Mouse (Mus musculus) adrenal gland, postnatal 36 days (tissue): ENCODE measurements at regions not wholly inside any gene's neighbourhood (a gene's known extent, or its start where the extent isn't known, plus 50 kb on each side); places are given as distances from the start of the nearest gene placed in this dataset.

Experiments used
- DNase-seq, 2 experiments: peaks; one replicate each; pipeline ENCODE4 v3.0.0; 2021; ENCODE audit warnings: mixed read lengths in 1 of 2

DNA sequence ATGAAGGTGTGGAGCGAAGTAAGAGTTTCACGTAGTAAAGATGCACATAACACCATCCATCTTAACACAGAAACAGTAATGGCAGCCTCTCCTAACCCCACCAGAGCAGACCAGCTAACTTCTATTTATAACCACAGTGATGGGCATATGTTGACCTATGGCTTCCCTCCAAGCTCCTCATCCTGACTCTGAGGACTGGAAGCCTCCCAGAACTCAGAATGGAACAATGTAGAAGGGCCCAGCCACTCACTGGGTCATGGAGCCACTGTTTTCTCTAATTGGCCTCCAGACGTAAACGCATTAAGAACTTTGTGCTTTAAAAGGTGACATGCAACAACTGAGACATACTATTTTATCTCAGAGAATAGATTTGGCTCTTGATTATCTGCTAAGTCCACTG, 77.0 kb downstream of the Irs2 start:
- no peak for DNase-seq

DNA sequence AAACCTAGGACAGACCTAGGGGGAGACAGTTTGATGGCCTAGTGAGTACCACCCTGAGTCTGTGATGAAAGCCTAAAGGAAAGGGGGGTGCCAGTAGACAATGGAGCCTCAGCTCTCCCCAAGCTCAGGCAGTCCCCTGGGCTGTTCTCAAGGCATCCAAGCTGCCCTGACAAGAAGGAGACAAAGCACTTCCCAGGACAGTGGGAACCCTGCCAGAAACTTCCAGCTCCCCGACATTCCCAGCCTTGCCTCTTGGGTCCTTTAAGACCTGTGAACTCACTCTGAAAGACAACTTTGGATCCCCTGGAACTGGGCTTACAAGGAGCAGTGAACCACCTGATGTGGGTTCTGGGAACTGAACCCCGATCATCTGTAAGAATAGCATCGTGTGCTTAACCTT, 79.4 kb downstream of the Irs2 start:
- no peak for DNase-seq

DNA sequence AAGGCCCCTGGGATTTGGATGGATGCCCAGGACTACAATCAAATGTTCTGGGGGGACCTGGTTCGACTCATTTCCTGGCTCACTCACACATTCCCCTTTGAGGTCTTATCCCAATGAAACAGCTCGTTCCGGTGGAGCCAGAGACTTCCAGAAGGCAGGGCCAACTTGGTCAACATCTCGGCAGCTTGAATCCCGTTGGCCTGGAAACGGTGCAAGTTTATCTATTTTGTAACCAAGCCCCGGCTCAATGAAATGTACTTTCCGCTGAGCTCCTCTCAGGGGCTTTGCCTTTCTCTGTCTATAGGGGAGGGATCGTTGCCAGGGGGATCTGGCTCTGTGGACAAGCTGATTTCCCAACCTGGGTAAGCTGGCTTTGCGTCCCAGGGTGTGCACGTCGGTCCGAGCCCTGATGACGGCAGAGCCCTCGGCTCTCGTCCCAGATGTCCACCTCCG, 79.9 kb downstream of the Irs2 start:
- DNase-seq = peak; percentile 32 to 60

DNA sequence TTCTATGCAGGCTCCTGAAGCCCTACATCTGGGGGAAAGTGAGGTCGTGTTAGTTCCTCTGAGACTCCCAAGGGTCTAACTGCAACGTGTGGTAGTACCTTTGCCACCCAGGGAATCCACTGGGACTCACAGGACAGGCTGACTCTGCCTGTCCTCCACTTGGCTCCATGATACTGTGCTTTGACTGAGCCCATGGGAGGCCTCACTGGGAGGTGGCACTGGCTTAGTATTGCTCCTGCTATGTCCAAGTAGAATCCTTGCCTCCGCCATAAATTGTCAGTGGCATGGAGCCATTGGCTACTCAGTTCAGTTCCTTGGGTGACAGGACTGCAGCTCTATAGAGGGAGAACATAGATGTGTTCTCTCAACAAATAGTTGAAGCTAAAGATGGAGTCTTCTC, 81.1 kb downstream of the Irs2 start:
- peak in 1 of 2 experiments; percentile 39 for DNase-seq

DNA sequence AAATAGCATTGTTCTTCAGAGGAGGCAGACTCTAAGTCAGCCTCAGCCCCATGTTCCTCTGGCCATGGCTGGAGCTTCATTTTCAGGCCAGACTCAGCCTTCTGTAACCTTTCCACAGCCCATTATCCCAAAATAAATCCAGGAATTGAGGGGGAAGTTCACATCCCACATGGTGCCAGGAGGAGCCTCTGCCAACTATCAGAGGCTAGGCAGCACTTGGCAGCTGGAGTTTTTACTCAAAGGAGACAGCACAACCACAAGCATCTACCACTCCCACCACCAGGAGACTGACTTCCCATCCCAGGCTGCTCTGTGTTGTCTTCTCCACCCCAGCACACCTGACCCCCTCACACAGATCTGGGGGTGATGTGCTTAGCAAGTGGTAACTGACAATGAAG, 81.7 kb downstream of the Irs2 start:
- peak in 1 of 2 experiments; percentile 28 for DNase-seq

DNA sequence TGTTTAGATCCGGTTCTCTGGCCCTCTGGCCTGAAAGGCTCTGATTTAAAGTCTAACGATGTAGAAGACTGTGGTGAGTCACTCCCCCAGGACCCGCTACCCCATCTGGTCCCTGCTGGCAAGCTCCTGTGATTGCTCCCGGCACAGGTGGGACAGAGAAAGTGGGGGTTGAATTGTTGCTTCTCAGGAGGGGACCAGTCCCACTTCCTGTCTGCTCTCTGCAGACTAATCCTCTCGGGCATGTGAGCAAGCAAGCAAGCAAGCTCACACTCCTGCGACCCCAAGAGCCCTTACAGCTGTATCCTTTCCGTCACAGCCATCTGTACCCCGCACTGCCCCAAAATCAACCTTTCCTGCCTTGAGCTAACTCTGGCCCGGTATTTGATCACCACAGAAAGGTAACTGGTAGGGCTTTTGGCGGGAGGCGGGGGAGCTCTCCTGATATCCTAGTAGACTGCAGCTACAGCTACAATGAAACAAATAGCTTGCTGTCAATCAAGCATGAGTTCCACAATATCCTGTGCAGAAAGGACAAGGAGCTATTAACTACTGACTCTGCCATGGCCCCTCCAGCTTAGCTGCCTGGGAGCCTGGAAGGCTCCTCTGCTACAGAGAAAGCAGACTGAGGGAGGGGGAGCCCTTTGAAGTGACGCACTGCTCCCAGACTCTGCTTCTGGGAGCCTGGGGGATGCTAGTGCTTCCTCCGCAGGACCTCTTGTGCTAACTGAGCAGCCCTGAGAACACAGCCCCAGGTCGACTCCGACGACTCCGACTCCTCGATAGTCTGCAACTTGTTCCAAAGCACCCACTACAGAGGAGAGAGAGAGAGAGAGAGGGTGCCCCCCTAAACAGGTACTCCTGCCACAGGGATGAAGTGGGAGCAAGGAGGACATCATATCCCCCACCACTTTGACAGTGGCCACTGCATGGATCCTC, 82.4 kb downstream of the Irs2 start:
- DNase-seq = no peak

DNA sequence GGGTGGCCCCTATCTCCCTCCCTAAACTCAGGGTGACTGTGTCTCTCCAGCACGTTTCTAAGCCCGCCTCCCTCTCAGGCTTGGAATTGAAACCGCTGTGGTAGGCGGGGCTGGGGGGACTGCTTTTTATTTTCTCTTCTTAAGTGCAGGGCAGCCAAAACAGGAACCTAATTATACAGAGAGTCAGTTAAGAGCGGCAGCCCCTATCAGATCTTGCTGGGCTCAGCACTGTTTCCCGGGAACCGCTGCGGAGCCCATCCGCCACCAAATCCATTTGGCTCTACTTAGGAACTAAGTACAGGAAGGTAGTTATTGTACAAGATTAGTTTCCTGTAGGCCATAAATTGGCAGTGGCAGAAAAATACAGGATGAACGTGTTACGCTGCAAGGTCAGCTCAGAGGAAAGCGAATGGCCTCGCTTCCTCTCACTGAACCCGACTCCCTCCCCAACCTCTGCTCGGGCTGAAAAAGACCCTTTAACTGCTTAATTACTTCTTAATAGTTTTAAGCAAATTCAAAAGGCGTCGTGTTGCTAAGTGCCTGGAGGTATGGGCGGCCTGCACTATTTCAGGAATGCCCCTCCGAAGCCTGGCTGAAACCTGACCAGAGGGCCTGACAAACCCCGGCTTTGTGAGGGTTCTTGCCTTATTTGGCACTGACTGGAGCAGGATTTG, 83.6 kb downstream of the Irs2 start:
- DNase-seq = peak; percentile 44 to 70

DNA sequence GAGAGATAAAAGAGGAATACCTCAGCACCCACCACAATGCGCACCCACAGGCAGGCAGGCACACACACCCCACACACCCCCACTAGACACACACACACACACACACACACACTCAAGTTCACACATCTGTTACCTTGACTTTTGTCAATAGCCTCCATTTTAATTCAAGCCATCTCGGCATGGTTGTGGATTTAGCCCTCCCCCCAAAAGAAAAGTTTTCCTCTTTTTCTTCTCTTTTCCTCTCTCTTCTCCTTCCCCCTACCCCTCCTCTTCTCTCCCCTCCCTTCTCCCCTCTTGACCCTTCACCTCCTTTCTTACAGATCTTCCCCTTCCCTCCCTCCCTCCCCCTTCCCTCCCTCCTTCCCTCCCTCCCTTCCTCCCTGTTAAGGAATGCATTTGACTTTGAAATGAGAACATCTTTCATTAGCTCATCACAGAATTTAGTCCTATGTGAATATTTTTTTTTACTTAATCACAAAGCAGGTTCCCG, 84.2 kb downstream of the Irs2 start:
- DNase-seq = no peak

DNA sequence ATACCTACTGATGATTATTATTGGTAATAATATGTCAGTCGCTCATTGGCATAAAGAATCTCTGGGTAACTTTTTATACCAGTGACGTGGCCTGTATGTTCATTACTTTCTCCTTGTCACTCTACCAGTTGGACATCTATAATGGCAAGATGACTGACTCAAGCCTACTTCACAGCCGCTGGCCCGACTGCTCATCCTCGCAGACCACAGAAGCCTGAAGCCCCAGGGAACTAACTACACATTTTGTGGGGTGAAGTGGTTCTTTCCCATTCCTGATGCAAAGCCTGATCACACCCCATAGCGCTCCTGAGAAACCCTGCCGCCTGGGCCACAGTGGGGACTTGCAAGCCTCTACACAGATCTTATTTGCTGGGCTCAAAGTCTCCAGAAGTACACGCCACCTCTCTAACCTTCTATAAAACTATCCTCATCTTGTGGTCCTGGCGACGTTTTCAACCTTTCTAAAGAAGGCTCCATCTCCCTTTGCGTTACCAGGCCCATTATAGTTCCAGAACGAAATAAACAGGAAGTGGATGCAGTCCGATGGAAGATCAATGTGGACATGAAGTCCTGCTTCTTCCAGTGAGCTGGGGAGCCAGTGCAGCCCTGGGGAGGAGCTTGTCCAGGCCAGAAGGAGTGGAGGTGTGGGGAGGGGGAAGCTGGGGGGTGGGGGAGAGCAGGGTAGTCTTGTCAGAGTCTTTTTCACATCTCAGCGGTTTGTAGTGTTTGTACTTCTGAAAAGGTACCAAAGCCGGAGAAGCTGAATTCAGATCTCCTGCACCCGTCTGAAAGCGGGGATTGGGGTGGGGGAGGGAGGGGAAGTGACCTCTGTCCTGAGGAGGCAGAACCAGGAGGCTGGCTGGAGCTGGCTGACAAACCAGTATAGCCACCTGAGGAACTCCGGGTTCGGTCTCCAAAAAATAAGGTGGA, 84.9 kb downstream of the Irs2 start:
- DNase-seq = no peak

DNA sequence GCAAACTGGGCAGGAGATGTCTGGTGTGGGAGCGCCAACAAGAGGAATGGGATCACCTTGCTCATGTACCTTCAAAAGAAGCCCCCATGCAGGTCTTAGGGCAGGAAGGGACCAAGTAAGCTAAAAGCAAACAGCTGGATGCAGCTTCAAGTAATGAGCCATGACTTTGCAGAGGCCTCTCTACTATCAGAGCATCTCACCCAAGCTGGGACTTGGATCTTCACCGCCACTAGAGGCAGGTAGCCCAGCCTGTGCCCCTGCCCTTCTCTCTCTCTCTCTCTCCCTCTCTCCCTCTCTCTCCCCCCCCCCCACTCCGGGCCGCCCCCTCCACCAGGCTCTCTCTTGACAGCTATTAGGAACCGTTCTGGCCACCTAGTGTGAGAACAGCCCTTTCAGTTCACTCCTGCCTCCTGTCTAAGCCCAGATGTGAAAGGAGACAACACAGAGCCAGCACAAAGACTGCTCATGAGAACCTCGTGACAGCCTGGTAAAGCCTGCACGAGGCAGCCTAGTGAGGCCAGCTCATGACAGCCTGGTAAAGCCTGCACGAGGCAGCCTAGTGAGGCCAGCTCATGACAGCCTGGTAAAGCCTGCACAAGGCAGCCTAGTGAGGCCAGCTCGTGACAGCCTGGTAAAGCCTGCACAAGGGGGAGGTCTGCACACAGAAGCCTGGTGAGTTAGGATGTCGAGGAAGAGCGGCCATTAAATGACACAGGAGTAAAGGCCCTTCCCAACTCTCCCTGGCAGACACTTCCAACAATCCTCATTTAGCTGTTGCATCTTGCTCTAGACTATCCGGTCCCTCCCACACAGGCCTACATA, 85.8 kb downstream of the Irs2 start:
- no peak for DNase-seq

DNA sequence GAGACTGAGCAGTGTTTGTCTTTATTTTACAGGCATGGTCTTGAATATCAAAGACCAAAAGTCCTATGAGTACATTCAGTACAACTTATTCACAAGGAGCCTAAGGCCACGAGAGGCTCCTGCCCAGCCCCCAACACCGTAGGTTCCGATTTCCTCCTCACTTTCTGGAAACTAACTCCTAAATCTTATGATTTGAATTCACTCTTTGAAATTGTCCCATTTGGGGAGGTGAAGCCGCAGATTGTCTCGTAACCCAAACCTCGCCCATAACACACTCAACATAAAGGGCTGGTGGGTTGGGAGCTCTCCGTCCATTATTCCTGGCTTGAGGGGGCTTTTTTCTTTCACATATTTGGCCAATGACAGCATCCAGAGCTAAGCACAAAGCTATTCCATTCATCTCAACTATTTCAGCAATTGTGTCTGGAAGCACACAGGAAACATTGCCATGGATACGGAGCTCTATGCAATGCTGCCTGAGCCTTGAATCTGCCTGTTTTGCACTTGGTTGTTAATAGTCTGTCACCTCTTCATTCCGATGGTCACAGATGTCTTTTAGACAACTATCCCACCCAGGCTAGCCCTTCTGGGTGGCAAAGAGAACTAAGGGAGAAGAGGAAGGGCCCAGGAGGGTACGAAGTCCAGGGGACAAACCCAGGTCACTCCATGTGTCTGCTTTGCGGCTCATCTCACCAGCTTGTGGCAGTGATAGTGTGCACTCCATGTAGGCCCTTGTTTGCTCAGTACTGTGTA, 86.6 kb downstream of the Irs2 start:
- DNase-seq = no peak

DNA sequence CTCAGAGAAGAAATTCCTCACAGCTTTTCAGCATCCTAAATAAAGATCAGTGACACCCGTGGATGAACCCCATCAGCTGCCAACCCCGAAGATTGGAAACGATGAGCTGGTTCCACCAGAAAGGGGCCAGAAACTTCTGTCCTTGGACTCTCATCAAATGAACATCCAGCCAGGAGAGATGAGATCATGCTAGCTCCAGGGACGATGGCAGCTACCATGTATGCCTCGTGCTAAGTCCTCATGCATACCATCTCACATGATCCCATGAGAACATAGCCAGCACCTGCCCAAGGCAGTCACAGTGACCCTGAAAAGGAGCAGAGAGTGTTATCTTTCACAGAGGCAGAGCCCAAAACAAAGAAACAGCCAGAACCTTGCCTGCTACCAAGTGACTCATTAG, 88.6 kb downstream of the Irs2 start:
- DNase-seq = peak; percentile 45 to 58

DNA sequence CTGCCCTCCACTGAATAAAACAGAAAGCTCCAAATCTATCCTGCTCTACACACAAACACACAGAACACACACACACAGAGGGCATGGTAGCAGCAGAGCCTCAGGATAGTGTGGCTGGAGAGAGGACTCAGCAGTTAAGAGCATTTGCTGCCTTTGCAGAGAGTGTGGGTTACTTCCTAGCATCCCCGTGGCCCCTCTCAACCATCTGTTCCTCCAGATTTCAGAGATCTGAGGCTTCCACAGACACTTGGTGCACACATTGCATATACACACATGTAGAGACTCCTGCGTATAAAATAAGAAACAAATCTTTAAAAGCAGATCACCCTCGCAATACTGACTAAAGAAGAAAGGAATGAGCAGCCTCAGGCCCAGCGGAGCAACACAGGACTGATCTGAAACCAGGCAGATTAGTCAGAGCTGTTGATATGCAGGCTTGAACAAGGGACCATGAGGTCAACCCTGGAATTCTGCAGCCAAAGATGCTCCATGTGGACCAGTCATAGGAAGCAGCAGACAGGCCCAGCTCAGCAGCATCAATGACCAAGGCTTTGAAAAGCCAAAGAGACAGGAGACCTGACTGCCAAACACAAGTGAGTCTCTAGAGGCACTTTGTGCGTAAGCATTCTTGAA, 89.7 kb downstream of the Irs2 start:
- no peak for DNase-seq

DNA sequence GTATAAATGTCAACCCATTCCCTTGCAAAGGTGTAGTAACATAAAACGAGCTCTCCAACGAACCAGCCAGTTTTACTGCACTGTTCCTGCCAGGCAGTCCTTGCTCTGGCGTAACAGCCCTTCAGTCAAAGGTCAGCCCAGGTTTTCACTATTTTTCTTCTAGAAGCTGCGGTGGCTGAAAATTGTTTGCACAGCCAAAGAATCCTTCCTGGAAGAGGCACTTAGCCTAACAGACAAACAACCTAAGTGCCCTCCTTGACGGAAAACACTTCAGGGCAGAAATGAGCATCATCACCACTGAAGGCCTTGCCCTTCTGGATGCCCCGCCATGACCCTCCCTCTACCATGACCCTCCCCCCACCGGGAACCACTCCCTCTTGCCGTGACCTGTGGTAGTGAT, 93.6 kb downstream of the Irs2 start:
- DNase-seq = no peak

DNA sequence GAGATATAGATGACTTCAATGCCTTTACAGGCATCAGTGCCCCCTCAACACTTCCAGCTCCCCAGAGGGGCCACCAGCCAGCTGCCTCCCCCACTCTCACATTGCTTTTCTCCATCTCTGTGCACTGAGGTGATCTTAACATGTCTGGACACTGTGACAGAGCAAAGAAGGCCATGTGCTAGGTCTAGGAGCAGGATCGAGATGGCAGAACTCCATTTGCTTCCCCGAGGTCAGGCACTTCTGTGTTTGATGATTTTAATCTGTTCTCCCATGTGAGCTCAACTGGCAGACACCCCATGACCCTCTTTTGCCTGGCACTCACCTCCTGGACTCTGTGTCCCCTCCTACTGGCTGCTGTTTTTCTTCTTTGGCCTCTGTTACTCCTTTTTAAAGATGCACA, 95.8 kb downstream of the Irs2 start:
- DNase-seq = no peak

DNA sequence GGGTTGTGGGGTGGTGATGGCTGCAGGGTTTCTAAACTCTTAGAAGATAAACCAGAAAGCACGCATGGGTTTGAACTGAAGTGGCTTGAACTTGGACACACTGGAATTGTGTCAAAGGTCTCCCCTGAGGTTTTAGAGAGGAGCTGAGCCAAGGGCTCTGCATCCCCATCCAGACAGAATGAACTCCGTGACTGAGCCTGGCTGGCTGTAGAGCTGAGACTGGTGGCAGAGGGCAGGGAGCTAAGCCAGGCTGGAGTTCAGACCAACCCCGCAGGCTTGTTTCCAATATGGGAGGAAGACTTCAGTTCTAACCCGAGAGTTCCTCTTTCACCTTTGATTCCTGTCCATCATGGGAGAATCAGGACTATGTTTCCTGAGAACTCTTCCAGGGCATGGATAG, 96.9 kb downstream of the Irs2 start:
- peak in 1 of 2 experiments; percentile 60 for DNase-seq

DNA sequence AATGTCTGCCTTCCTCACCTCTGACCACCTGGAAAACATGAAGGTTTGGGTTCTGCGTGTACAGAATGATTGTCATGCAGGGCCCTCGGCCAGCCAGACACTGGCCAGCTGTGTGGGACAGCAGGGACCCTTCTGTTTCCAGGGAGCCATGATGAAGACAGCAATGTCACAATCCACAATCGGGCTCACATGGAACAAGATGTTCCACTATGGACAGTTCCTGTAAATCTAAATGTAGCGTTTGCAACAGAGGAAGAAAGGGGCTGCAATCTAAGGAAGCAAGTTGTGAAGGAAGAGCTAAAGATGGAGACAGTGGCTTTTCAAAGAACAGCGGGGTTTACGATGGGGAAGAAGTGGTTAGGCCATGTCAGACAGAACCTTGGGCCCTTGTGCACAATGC, 97.3 kb downstream of the Irs2 start:
- no peak for DNase-seq

DNA sequence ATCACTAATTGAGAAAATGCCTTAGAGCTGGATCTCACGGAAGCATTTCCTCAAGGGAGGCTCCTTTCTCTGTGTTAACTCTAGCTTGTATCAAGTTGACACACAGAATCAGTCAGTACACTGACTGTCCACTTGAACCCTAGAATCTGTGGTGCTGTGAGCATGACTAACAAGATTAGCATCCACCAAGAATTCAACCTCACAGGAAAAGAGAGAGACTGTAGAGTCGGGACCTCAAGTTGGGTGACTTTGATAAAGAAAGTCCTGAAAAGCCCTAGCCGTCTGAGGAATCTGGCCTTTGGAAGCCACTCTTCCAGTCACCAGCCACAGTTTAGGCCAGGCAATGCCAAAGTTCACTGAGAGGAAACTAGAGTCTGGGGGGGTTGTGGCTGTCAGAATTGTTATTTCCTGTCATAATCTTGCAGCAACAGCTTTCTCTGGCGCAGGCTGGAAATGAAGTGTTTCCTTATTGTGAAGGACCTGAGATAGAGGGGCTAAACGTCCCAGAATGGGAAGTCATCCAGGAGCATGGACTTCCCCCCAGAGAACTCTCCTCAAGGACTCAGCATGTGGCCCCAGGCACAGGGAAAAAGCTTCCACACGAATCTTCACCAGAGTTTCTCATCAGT, 97.9 kb downstream of the Irs2 start:
- DNase-seq = no peak

DNA sequence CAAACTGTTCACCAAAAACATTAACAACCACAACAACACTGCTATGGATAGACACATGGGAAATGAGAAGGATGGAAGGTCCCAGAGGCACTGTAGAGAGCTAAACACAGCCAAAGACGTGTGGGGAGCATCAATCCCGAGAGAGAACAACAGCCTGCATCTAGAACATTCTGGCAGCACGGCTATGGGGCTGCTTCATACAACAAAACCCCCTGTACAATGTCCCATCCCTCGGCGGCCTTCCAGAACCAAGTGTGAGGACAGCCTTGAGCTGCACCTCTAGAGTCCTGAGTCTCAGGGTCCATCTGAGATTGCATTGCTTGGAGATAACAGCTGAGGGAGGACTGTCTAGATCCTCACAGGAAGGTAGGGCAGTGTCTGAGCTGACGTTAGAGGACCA, 99.1 kb downstream of the Irs2 start:
- DNase-seq = no peak

DNA sequence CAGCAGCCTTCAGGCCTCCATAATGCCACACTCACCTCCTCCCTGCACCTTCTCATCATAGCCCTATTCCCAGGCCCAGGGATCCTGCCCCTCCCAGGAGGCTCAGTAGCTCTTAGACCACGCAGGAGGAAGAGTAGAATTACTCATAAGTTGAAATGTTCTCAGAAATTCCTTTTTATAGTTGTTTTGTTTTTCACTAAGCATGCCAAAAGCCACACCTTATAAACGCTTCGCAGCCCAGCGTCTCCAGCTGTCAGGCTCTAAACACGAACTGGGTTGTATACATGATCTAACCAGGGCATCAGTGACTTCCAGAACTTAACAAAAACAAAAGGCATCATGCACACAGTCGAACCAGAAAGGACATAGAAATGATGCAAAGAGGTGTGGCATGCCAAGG, 101.9 kb downstream of the Irs2 start:
- DNase-seq = no peak
